Mouse (Mus musculus): Measurements from ENCODE around the gene Arpc5.

DNA sequence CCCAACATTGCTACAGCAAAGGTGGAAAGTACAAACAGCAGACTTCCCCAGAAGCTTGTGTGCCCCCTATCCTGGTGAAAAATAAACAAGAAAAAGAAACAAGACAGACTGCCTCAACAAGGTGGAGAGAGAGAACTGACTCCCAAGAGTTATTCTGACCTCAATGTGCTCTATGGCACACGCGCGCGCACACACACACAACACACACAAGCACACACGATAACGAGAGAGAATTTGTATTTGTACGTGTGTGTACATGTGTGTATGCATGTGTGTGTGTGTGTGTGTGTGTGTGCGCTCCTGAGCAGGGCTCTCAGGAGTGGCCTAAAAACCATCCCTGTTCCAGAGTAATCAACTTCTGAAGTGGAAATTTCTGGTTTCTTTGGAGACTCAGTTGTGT, 18.3 kb downstream of the Arpc5 start:
- no peak for TF ChIP-seq POLR2A (IDR thresholded peaks at IDR 0.05; ENCODE audit: low read depth, low read length)
- TF ChIP-seq CTCF (IDR thresholded peaks at IDR 0.05; ENCODE audit: borderline replicate concordance, insufficient read depth, low read length) = no peak
